Mouse (Mus musculus) ES-Bruce4 (cell line): ENCODE results near the gene Duox2.

ENCODE experiments used
- CTCF ChIP-seq: IDR thresholded peaks from one replicate; pipeline ENCODE4 v1.8.1; 2011; ENCODE audit warnings: low read depth, low read length
- EP300 ChIP-seq: IDR thresholded peaks from 2 replicates; pipeline ENCODE4 v1.6.1; 2011; ENCODE audit warnings: low read depth, low read length; ENCODE audit not compliant: insufficient read depth

GRCm38 (mm10) chr2:122301081-122301920 lies 3.1 kb upstream of the Duox2 start:
- TF ChIP-seq EP300 (no peak), CTCF (no peak)
